Mouse (Mus musculus) brown adipose tissue, adult 24 weeks (tissue): ENCODE measurements at regions not wholly inside any gene's neighbourhood (a gene's known extent, or its start where the extent isn't known, plus 50 kb on each side); places are given as distances from the start of the nearest gene placed in this dataset.

Source experiments
- H3K27ac ChIP-seq: fragments of 200-500 bp; replicated peaks from 2 replicates; pipeline ENCODE4 v1.5.1; 2012; ENCODE audit warnings: low read depth, mild to moderate bottlenecking, low read length
- H3K4me1 ChIP-seq: fragments of 200-500 bp; 2 replicates; pipeline ENCODE4 v1.6.1; 2012; ENCODE audit warnings: low read length, mixed read lengths; ENCODE audit not compliant: control insufficient read depth, insufficient read depth, insufficient read length
- H3K4me3 ChIP-seq: fragments of 200-500 bp; 2 replicates; pipeline ENCODE4 v1.5.1; 2012; ENCODE audit warnings: low read depth, mild to moderate bottlenecking, low read length, moderate library complexity; ENCODE audit not compliant: insufficient read depth

- Histone ChIP-seq H3K4me3 (no peak overlapping the region), H3K4me1 (no peaks in the 10 kb centered on the region), H3K27ac (no peak overlapping the region)
Measured at GRCm38 (mm10) chr10:68902670-68903069, 179.2 kb downstream of the Tmem26 start.

- no peak overlapping the region for H3K27ac ChIP-seq
- no peaks in the 10 kb centered on the region for H3K4me1 ChIP-seq
- no peak overlapping the region for H3K4me3 ChIP-seq
Measured at GRCm38 (mm10) chr10:68904337-68904736, 180.9 kb downstream of the Tmem26 start.

- Histone ChIP-seq H3K27ac (no peak overlapping the region), H3K4me1 (no peaks in the 10 kb centered on the region), H3K4me3 (no peak overlapping the region)
Measured at GRCm38 (mm10) chr10:68908236-68908635, 184.8 kb downstream of the Tmem26 start.

GRCm38 (mm10) chr10:68909018-68909417, 185.6 kb downstream of the Tmem26 start:
- Histone ChIP-seq H3K4me1 (no peaks in the 10 kb centered on the region), H3K27ac (no peak overlapping the region), H3K4me3 (no peak overlapping the region)

GRCm38 (mm10) chr10:68916147-68916546, 192.7 kb downstream of the Tmem26 start:
- no peaks in the 10 kb centered on the region for H3K4me1 ChIP-seq
- H3K4me3 ChIP-seq: no peak overlapping the region
- no peak overlapping the region for H3K27ac ChIP-seq

GRCm38 (mm10) chr10:68935843-68936242, 212.4 kb downstream of the Tmem26 start:
- Histone ChIP-seq H3K4me3 (no peak overlapping the region), H3K4me1 (no peaks in the 10 kb centered on the region), H3K27ac (no peak overlapping the region)

- Histone ChIP-seq H3K27ac (no peak overlapping the region), H3K4me3 (no peak overlapping the region), H3K4me1 (no peaks in the 10 kb centered on the region)
Measured at GRCm38 (mm10) chr10:68943239-68943638, 208.0 kb upstream of the Rhobtb1 start.

- H3K4me1 ChIP-seq: no peaks in the 10 kb centered on the region
- H3K4me3 ChIP-seq: no peak overlapping the region
- H3K27ac ChIP-seq: no peak overlapping the region
Measured at GRCm38 (mm10) chr10:68956539-68956938, 194.7 kb upstream of the Rhobtb1 start.

GRCm38 (mm10) chr10:68961376-68961775, 189.9 kb upstream of the Rhobtb1 start:
- H3K4me3 ChIP-seq: no peak overlapping the region
- H3K27ac ChIP-seq: no peak overlapping the region
- no peaks in the 10 kb centered on the region for H3K4me1 ChIP-seq

GRCm38 (mm10) chr10:68963090-68963489, 188.1 kb upstream of the Rhobtb1 start:
- H3K4me1 ChIP-seq: no peaks in the 10 kb centered on the region
- H3K4me3 ChIP-seq: no peak overlapping the region
- H3K27ac ChIP-seq: no peak overlapping the region

GRCm38 (mm10) chr10:68965271-68965670, 186.0 kb upstream of the Rhobtb1 start:
- Histone ChIP-seq H3K4me1 (no peaks in the 10 kb centered on the region), H3K27ac (peak overlapping the region; percentile 29), H3K4me3 (no peak overlapping the region)

GRCm38 (mm10) chr10:68967976-68968968, 183.0 kb upstream of the Rhobtb1 start:
- no peaks in the 10 kb centered on the region for H3K4me1 ChIP-seq
- H3K4me3 ChIP-seq: no peak overlapping the region
- H3K27ac ChIP-seq: no peak overlapping the region

- Histone ChIP-seq H3K27ac (no peak overlapping the region), H3K4me3 (no peak overlapping the region), H3K4me1 (no peaks in the 10 kb centered on the region)
Measured at GRCm38 (mm10) chr10:68970521-68970920, 180.7 kb upstream of the Rhobtb1 start.

- Histone ChIP-seq H3K4me3 (no peak overlapping the region), H3K27ac (no peak overlapping the region), H3K4me1 (no peaks in the 10 kb centered on the region)
Measured at GRCm38 (mm10) chr10:68974771-68975170, 176.5 kb upstream of the Rhobtb1 start.

- Histone ChIP-seq H3K4me1 (no peaks in the 10 kb centered on the region), H3K27ac (no peak overlapping the region), H3K4me3 (no peak overlapping the region)
Measured at GRCm38 (mm10) chr10:68976443-68977025, 174.7 kb upstream of the Rhobtb1 start.

- no peaks in the 10 kb centered on the region for H3K4me1 ChIP-seq
- H3K4me3 ChIP-seq: no peak overlapping the region
- no peak overlapping the region for H3K27ac ChIP-seq
Measured at GRCm38 (mm10) chr10:68978115-68978514, 173.1 kb upstream of the Rhobtb1 start.
